Mouse (Mus musculus): ENCODE data around the gene Pmepa1. TPM values are rescaled to one million over a fixed set of nuclear protein-coding genes. Genes with fewer than 3 reads are reported as not detected.

Pmepa1 gene
- total RNA-seq, 2 experiments from 2014 or later, result 30.4 to 31.6 TPM

- no peak for DNase-seq (ENCODE audit: low spot score in 2 of 2)
Measured at GRCm38 (mm10) chr2:173255810-173256551, 20.4 kb downstream of the Pmepa1 start.

DNA sequence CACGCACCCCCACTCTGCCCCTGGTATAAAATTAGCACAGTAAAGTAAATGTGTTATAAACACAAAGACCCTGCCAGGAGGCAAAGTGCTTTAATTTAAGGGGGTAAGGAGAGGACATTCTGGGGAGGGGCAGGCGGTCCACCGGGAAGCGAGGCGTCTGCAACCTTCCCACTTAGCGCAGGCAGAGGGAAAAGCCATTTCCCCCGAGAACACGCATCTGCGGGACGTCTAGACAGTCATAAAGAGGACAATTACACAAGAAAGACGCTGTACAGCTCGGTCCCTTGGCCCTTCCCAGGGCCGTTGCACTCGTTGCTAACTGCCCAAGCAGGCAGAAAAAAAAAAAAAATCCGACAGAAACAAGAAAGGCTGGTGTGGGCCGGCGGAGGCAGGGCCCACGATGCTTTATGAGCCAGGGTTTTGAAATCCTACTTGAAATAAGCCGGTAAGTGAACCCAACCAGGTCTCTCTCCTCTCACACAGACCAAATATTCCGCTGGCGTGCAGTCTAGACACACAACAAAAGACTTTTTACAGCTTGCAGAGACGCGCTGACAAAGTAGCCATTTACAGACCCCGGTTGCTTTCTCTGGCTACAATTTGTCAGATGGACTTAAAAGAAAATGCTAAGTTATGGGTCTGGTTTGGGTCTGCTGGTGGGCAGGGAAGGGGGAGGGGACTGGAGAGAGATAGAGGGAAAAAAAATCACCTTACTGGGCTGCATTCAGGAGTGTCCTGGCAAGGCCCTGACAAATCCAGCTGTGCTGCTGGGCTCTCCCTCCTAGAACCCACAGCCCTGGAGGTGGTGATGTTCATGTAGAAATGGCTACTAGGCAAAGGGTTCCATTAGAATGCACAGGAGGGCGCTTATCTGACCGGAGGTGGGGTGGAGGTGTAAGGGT is 22.3 kb downstream of the Pmepa1 start:
- DNase-seq (ENCODE audit: low spot score in 2 of 2), result no peak

DNA sequence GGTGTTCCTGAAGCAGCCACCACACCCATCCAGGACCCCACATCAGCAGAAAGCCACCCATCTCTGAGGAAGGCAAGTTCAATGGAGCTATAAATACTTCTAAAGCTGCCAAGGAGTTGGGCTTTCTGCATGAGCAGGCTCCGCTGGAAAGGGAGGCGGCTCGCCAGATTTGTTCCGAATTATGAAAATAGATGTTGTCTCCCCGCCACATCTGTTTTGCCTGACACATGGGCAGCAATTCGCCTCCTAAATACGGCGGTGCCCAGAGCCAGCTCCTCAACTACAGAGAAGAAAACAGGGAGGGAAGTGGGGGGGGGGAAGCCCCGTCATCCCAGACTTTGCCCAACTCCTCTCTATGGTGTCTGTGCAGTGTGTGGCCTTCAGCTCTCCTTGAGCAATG is 24.7 kb downstream of the Pmepa1 start:
- no peak for DNase-seq (ENCODE audit: low spot score in 2 of 2)

DNA sequence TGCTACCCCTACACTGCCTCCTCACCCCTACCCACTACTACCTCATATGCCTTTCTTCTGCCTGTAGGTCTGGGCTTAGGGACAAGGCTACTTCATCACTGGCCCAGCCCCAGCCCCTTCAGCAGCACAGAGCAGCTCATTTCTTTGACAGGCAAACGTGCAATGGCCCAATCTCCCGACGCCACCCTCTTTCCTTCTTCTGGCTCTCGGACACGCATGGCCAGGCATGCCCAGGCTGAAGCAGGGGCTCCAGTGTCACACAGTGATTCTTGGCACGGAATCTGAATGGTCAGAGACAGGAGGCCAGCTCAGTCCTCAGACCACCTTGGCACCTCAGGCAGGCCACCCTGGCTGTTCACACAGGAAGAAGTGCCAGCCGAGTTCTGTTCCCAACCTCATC is 25.2 kb downstream of the Pmepa1 start:
- DNase-seq (ENCODE audit: low spot score in 2 of 2), result no peak

GRCm38 (mm10) chr2:173250411-173250810 is 25.9 kb downstream of the Pmepa1 start:
- DNase-seq (ENCODE audit: low spot score in 2 of 2), result no peak

DNA sequence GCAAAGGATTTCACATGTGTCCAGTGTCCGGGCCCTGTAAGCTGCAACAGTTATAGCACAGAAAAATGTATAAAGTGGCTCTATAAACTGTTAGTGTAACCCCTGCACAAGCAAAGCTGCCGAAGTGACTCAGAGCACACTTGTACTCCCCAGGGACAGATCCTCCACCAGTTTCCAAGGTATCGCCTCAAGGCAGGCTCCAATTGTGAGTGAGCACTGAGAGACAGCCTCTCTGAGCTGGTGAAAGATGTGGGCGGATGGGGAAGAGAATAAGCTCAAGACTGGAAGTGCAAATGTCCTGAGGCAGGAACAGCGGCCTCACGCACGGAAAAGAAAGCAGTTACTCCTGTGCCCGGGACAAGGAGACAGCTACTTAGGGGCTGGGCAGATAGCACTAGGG is 26.4 kb downstream of the Pmepa1 start:
- DNase-seq (ENCODE audit: low spot score in 2 of 2), result no peak

GRCm38 (mm10) chr2:173249386-173249785 is 26.9 kb downstream of the Pmepa1 start:
- DNase-seq (ENCODE audit: low spot score in 2 of 2), result no peak

- no peak for DNase-seq (ENCODE audit: low spot score in 2 of 2)
Measured at GRCm38 (mm10) chr2:173248822-173249221, 27.5 kb downstream of the Pmepa1 start.

DNA sequence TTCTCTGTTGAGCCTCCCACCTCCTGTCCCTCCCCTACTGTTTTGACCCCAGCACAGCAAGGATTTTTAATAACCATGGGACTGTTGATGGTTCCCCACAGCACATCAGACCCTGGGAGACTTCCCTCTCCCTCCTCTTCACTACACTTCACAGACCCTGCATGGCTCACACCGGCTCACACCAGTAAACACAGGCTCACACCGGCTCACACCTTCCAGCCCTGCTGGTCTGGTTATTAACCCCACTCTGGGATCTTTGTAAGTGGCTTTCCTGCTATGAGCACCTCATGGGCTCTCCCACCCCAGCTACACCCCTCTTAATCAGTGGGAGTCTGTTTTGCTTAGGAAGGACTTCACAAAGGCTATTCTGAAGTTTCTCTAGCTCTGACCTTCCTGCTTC is 28.4 kb downstream of the Pmepa1 start:
- DNase-seq (ENCODE audit: low spot score in 2 of 2), result no peak

- DNase-seq (ENCODE audit: low spot score in 2 of 2), result no peak
Measured at GRCm38 (mm10) chr2:173247197-173247596, 29.1 kb downstream of the Pmepa1 start.

GRCm38 (mm10) chr2:173246688-173247087 is 29.6 kb downstream of the Pmepa1 start:
- no peak for DNase-seq (ENCODE audit: low spot score in 2 of 2)

- no peak for DNase-seq (ENCODE audit: low spot score in 2 of 2)
Measured at GRCm38 (mm10) chr2:173245258-173245657, 31.1 kb downstream of the Pmepa1 start.

DNA sequence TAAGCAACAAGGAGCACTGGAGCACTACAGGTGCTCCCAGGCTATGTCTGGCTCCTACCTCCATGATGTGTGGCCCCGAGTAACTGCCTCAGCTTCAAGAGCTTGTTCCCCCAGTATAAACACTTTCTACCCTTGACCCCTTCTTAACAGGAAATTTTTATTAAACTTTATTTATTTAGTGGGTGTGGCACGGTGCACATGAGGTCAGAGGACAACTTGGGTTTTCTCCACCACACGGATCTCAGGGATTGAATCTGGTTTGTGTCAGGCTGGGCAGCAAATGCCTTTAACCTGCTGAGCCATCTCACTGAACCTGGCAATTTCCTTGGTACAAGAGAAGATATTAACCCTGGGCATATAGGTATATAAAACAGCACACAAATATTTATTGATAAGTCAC is 32.2 kb downstream of the Pmepa1 start:
- DNase-seq (ENCODE audit: low spot score in 2 of 2), result no peak

- no peak for DNase-seq (ENCODE audit: low spot score in 2 of 2)
Measured at GRCm38 (mm10) chr2:173243616-173244015, 32.7 kb downstream of the Pmepa1 start.

DNA sequence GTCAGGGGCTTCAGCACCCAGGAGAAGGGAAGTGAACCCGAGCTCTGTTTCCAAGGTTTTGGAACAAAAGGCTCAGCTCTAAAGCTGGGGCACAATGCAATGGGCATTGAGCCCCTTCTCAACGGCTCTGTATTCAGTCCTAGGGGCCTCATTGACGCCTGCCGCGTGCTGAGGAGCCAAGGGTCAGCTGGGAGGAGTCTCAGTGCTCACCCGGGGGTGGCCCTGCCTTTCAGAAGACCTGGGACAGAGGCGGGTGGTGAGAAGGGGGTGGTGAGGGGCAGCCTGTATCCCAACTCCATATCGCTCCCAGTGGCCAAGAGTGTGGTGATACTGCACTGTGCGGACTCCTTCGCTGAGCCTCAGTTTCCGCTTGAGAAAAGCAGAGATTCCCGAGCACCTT is 33.5 kb downstream of the Pmepa1 start:
- DNase-seq (ENCODE audit: low spot score in 2 of 2), result no peak

GRCm38 (mm10) chr2:173240738-173241137 is 35.6 kb downstream of the Pmepa1 start:
- no peak for DNase-seq (ENCODE audit: low spot score in 2 of 2)

DNA sequence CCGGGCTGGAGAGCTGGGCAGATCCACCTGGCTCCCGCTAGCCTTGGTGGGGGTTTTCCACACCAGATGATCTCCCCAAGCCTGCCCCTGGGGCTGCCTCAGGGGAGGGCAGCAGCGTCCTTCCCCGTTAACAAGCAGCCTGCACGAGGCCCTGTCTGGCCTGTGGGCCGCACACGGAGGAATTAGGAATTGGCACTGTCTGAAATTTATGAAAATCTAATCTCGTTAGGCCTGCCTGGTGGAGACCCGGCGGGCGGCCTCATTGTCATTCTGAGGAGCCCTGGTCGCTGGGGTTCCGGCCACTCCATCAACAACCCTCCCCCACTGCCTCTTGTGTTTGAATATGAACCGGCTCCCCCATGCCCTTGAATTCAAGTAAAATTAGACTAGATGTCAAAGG is 37.8 kb downstream of the Pmepa1 start:
- no peak for DNase-seq (ENCODE audit: low spot score in 2 of 2)

DNA sequence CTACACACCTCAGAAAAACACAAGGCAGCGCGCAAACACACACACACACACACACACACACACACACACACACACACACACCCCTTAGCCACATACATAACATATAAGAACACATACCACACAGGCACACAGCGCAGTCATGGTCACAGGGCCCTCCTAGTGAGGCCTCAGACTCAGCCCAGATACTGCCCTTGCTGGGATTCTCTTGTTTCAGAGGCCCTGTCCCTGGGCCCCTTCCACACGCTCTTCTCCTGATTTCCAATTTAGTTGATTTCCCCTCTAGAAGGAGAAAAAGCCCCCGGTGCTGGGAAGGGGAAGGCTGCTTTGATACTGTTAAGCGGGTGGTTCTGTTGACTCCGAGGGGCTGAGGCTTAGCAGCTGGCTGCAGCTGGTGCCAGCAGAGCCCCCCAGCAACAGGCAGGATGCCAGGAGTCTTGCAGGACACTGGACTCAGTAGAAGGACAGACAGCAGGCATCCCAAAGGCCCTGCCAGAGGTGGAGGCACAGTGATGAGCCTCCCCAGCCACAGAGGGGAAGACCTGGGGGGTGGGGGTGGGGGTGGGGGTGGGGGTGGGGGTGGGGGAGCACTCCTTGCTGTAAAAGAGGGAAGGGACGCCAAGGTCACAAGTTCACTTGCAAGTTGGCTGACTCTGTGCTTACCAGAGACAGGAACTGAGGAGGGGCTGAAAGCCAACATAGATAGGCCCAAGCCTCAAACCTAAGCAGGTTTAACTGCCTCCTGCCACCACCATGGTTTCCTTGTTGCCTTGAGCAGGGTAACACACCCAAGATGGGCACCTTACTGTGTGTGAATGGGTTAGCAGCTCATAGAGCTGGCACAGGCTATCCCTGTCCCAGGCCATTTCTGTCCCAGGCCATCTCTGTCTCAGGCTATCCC is 40.6 kb downstream of the Pmepa1 start:
- peak in 1 of 2 experiments; percentile 47 for DNase-seq (ENCODE audit: low spot score in 2 of 2)

DNA sequence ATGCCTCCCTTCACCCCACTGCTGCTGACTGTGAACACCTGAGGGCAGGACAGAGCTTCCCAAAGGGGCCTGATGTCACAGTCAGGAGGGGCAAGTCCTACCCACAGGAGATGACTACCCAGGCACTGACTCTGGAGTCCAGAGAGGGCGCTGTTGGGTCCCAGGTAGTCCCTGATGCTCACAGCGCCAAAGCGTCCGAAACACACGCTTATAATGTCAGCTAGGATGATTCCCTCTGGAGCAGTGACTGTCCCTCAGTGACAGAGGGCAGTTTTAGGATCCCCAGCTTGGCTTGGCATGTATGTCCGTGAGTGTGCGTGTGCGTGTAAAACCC is 43.6 kb downstream of the Pmepa1 start:
- no peak for DNase-seq (ENCODE audit: low spot score in 2 of 2)

GRCm38 (mm10) chr2:173232065-173232765 is 44.1 kb downstream of the Pmepa1 start:
- no peak for DNase-seq (ENCODE audit: low spot score in 2 of 2)

All from layer of hippocampus, postnatal 10 days (tissue).